Mouse (Mus musculus) frontal cortex, postnatal 10 days (tissue): ENCODE measurements around the gene Gm21863.
"Not testable (repeated sequence)": the region's sequence is repeated elsewhere in the genome, so short reads cannot be mapped to it uniquely, and the experiment has no call there.

ENCODE experiments used
- DNase-seq, 2 experiments: peaks; one replicate each; pipeline ENCODE4 v3.0.0; 2022; ENCODE audit warnings: low spot score in 2 of 2, mixed read lengths in 1 of 2

Gene Gm21863

GRCm38 (mm10) chr12:19953869-19954555 is at the start of gene Gm21863:
Gene Gm21863, plus strand, starts transcription at chr12:19954505.
- DNase-seq, result not testable (repeated sequence)

GRCm38 (mm10) chr12:19928049-19928448 is 26.3 kb upstream of the Gm21863 start:
- DNase-seq, result not testable (repeated sequence)
